Mouse (Mus musculus) testis, adult 2 months (tissue): ENCODE measurements around the gene Mrpl21.

ENCODE experiments used
- CTCF ChIP-seq: fragments of 200-500 bp; IDR thresholded peaks from 2 replicates; pipeline ENCODE4 v1.5.1; 2012; ENCODE audit warnings: low read depth, mild to moderate bottlenecking, inconsistent platforms, low read length, moderate library complexity; ENCODE audit not compliant: control insufficient read depth, insufficient read depth, insufficient replicate concordance
- POLR2A ChIP-seq: fragments of 200-500 bp; IDR thresholded peaks from 2 replicates; pipeline ENCODE4 v1.6.1; 2012; ENCODE audit warnings: low read depth, mild to moderate bottlenecking, inconsistent platforms, low read length, moderate library complexity; ENCODE audit not compliant: control insufficient read depth

DNA sequence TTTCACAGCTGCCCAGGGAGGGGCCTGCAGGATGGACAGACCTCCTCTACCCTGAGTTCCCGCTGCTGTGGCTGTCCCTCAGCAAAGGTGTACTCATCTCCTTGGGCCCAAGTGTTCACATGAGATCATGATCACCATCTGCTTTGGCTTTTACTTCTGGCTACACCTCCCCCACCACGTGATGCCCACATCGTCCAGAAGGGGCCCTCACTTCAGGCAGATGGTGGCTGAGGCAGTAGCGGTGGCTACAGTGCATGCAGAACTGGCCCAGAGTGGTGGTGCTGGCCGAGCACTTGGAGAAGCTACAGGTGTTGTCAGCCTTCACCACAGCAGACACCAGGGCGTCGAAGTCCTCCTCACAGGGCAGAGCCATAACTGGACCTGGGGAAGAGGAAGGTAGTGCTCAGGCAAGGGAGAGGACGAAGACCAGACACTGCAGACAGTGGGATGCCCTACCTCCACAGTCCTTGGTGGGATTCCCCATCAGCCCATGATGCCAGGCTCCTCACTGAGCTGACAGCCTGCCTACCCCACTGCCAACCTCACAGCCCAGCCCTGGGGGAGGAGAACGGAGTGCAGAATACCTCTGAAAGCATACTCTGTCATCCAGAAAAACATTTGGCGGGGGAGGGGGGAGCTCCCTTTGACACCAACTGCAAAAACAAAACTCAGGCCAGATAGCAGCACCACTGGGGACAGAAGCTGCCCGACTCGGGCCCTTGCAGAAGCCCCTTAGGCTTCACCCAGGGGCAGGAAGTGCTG, 20.8 kb upstream of the Mrpl21 start:
- TF ChIP-seq CTCF (no peak), POLR2A (no peak)
